Mouse (Mus musculus) CH12.LX (cell line): ENCODE data around the gene Cttnbp2. TPM values are rescaled to one million over a fixed set of nuclear protein-coding genes. Genes with fewer than 3 reads are reported as not detected.

ENCODE experiments used
- DNase-seq: peaks from one replicate; pipeline ENCODE4 v3.0.0-alpha.2; 2013; ENCODE audit errors: extremely low read depth
- H3K27ac ChIP-seq: 2 replicates; pipeline ENCODE4 v1.5.1; 2012; ENCODE audit warnings: low read depth, mild to moderate bottlenecking, control low read depth, moderate library complexity; ENCODE audit not compliant: insufficient read depth
- H3K27me3 ChIP-seq: replicated peaks from 2 replicates; pipeline ENCODE3; 2012; ENCODE audit warnings: inconsistent platforms
- H3K36me3 ChIP-seq, 2 experiments: replicated peaks in 1 of 2; 2 replicates each; pipeline versions ENCODE3 to v1.6.1; 2012; ENCODE audit warnings: inconsistent platforms in 1 of 2, low read length in 1 of 2, mild to moderate bottlenecking in 1 of 2, mixed read lengths in 1 of 2, moderate library complexity in 1 of 2; ENCODE audit not compliant: control insufficient read depth in 1 of 2, insufficient read depth in 1 of 2
- H3K4me1 ChIP-seq, 2 experiments: 2 replicates each; pipeline ENCODE4 v1.6.1; 2012; ENCODE audit warnings: inconsistent platforms in 1 of 2, moderate library complexity in 1 of 2; ENCODE audit not compliant: insufficient read depth in 2 of 2, control insufficient read depth in 1 of 2
- H3K4me2 ChIP-seq: 2 replicates; pipeline ENCODE4 v1.6.1; 2012; ENCODE audit warnings: low read depth, mild to moderate bottlenecking, control low read depth; ENCODE audit not compliant: poor library complexity, insufficient read depth, severe bottlenecking
- H3K4me3 ChIP-seq, 3 experiments: fragments of 150-350 bp in 1 of 3; sonication (generic) in 1 of 3; replicated peaks in 1 of 3; 2 replicates each; pipeline versions ENCODE3 to v1.5.1; 2011 to 2012; ENCODE audit warnings: low read depth in 2 of 3, low read length in 2 of 3, mild to moderate bottlenecking in 2 of 3, moderate library complexity in 2 of 3, control low read depth in 1 of 3, improper control_type of control experiment in 1 of 3, inconsistent platforms in 1 of 3, mixed read lengths in 1 of 3; ENCODE audit not compliant: poor library complexity in 1 of 3
- H3K79me2 ChIP-seq: replicated peaks from 2 replicates; pipeline ENCODE4 v1.6.1; 2012; ENCODE audit warnings: mild to moderate bottlenecking, moderate library complexity; ENCODE audit not compliant: control insufficient read depth, poor library complexity, insufficient read depth, severe bottlenecking; ENCODE audit errors: extremely low read depth
- H3K9ac ChIP-seq: 2 replicates; pipeline ENCODE4 v1.6.1; 2012; ENCODE audit warnings: low read depth, mild to moderate bottlenecking, control low read depth, moderate library complexity; ENCODE audit not compliant: insufficient read depth
- H3K9me3 ChIP-seq: replicated peaks from 2 replicates; pipeline ENCODE3; 2012; ENCODE audit warnings: low read length, inconsistent platforms, mixed read lengths
- BHLHE40 ChIP-seq: IDR thresholded peaks from 2 replicates; pipeline ENCODE4 v1.6.1; 2011; ENCODE audit warnings: mild to moderate bottlenecking, low read depth, low read length, improper control_type of control experiment
- CHD2 ChIP-seq: IDR thresholded peaks from 2 replicates; pipeline ENCODE4 v1.6.1; 2011; ENCODE audit warnings: low read length, improper control_type of control experiment
- CTCF ChIP-seq, 2 experiments: IDR thresholded peaks in 1 of 2; conservative IDR thresholded peaks in 1 of 2; 2 replicates each; pipeline ENCODE4 v1.5.1; 2011 to 2012; ENCODE audit warnings: low read depth in 2 of 2, low read length in 2 of 2, improper control_type of control experiment in 1 of 2, inconsistent platforms in 1 of 2, mild to moderate bottlenecking in 1 of 2, moderate library complexity in 1 of 2
- E2F4 ChIP-seq: IDR thresholded peaks from 2 replicates; pipeline ENCODE4 v1.6.1; 2011; ENCODE audit warnings: low read depth, low read length, improper control_type of control experiment; ENCODE audit not compliant: insufficient replicate concordance
- ELF1 ChIP-seq: IDR thresholded peaks from 2 replicates; pipeline ENCODE4 v1.6.1; 2014; ENCODE audit warnings: low read depth, mild to moderate bottlenecking, inconsistent platforms, low read length, improper control_type of control experiment
- EP300 ChIP-seq: IDR thresholded peaks from 2 replicates; pipeline ENCODE4 v1.6.1; 2011; ENCODE audit warnings: low read length, improper control_type of control experiment
- ETS1 ChIP-seq: conservative IDR thresholded peaks from 2 replicates; pipeline ENCODE4 v1.6.1; 2012; ENCODE audit warnings: low read depth, mild to moderate bottlenecking, inconsistent platforms, low read length, improper control_type of control experiment, moderate library complexity
- IRF4 ChIP-seq: IDR thresholded peaks from 2 replicates; pipeline ENCODE4 v1.6.1; 2014; ENCODE audit warnings: low read depth, mild to moderate bottlenecking, inconsistent platforms, low read length, improper control_type of control experiment
- JUND ChIP-seq: conservative IDR thresholded peaks from 2 replicates; pipeline ENCODE4 v1.6.1; 2011; ENCODE audit warnings: low read depth, low read length, improper control_type of control experiment
- MAX ChIP-seq: IDR thresholded peaks from 2 replicates; pipeline ENCODE4 v1.6.1; 2011; ENCODE audit warnings: low read length, improper control_type of control experiment
- MAZ ChIP-seq: IDR thresholded peaks from 2 replicates; pipeline ENCODE4 v1.6.1; 2012; ENCODE audit warnings: low read depth, mild to moderate bottlenecking, inconsistent platforms, low read length, improper control_type of control experiment, moderate library complexity
- MEF2A ChIP-seq: IDR thresholded peaks from 2 replicates; pipeline ENCODE4 v1.6.1; 2014; ENCODE audit warnings: low read depth, mild to moderate bottlenecking, inconsistent platforms, low read length, improper control_type of control experiment, borderline replicate concordance
- MXI1 ChIP-seq: IDR thresholded peaks from 2 replicates; pipeline ENCODE4 v1.6.1; 2011; ENCODE audit warnings: mild to moderate bottlenecking, low read depth, low read length, improper control_type of control experiment
- MYC ChIP-seq: IDR thresholded peaks from 2 replicates; pipeline ENCODE4 v1.6.1; 2011; ENCODE audit warnings: low read depth, mild to moderate bottlenecking, improper control_type of control experiment, low read length
- NELFE ChIP-seq: IDR thresholded peaks from 2 replicates; pipeline ENCODE4 v1.6.1; 2011; ENCODE audit warnings: low read depth, low read length, improper control_type of control experiment
- NRF1 ChIP-seq: IDR thresholded peaks from 2 replicates; pipeline ENCODE4 v1.6.1; 2014; ENCODE audit warnings: low read depth, mild to moderate bottlenecking, inconsistent platforms, low read length, improper control_type of control experiment, moderate library complexity
- PAX5 ChIP-seq: IDR thresholded peaks from 2 replicates; pipeline ENCODE4 v1.6.1; 2012; ENCODE audit warnings: low read length, inconsistent platforms, mixed read lengths
- POLR2A ChIP-seq: IDR thresholded peaks from 2 replicates; pipeline ENCODE4 v1.6.1; 2011; ENCODE audit warnings: low read depth, mild to moderate bottlenecking, improper control_type of control experiment, low read length
- POLR2AphosphoS2 ChIP-seq: IDR thresholded peaks from 2 replicates; pipeline ENCODE4 v1.6.1; 2011; ENCODE audit warnings: low read depth, low read length, improper control_type of control experiment
- RAD21 ChIP-seq: IDR thresholded peaks from 2 replicates; pipeline ENCODE4 v1.6.1; 2011; ENCODE audit warnings: low read depth, mild to moderate bottlenecking, low read length, improper control_type of control experiment, moderate library complexity
- SMC3 ChIP-seq: IDR thresholded peaks from 2 replicates; pipeline ENCODE4 v1.6.1; 2011; ENCODE audit warnings: low read depth, low read length, improper control_type of control experiment
- TBP ChIP-seq: conservative IDR thresholded peaks from 2 replicates; pipeline ENCODE4 v1.6.1; 2011; ENCODE audit warnings: low read depth, low read length, improper control_type of control experiment
- TCF12 ChIP-seq: IDR thresholded peaks from 2 replicates; pipeline ENCODE4 v1.6.1; 2014; ENCODE audit warnings: low read depth, mild to moderate bottlenecking, inconsistent platforms, low read length, improper control_type of control experiment
- USF1 ChIP-seq: IDR thresholded peaks from 2 replicates; pipeline ENCODE4 v1.6.1; 2014; ENCODE audit warnings: low read depth, mild to moderate bottlenecking, inconsistent platforms, low read length, improper control_type of control experiment
- USF2 ChIP-seq: conservative IDR thresholded peaks from 2 replicates; pipeline ENCODE4 v1.6.1; 2011; ENCODE audit warnings: low read depth, low read length, improper control_type of control experiment
- ZKSCAN1 ChIP-seq: IDR thresholded peaks from 2 replicates; pipeline ENCODE4 v1.6.1; 2012; ENCODE audit warnings: low read depth, inconsistent platforms, low read length, improper control_type of control experiment, borderline replicate concordance
- ZNF384 ChIP-seq: IDR thresholded peaks from 2 replicates; pipeline ENCODE4 v1.6.1; 2012; ENCODE audit warnings: low read depth, low read length, improper control_type of control experiment, inconsistent platforms
- dilution Hi-C: fragments of 300-500 bp; cut with MboI; formaldehyde crosslinking; loops from 2 replicates; pipeline ENCODE4 v1.14.3; 2020; ENCODE audit warnings: low sequenced_read_pairs; ENCODE audit not compliant: extremely low pct_unique_long_range_greater_than_20kb, extremely low pct_ligation_motif_present
- in situ Hi-C: fragments of 300-500 bp; cut with MboI; formaldehyde crosslinking; loops from 3 replicates; pipeline ENCODE4 v1.14.3; 2019; ENCODE audit warnings: low sequenced_read_pairs, low pct_ligation_motif_present, low pct_unique_long_range_greater_than_20kb, mixed read lengths
- polyA plus RNA-seq: library from polyadenylated mRNA; unstranded; fragments of >175 nt; gene quantifications from 2 replicates; pipeline ENCODE4 v1.2.1, GENCODE M21; 2012; ENCODE audit warnings: low read depth; ENCODE audit not compliant: insufficient read length
- total RNA-seq, 2 experiments: library from RNA; depleted of rRNA; stranded (reverse); fragments of 300-350 nt in 1 of 2; fragments of >200 nt in 1 of 2; gene quantifications; 2 replicates each; pipeline ENCODE4 v1.2.3; 2012 to 2014

Cttnbp2 gene
- total and polyA plus RNA-seq, 3 experiments, result 1.1 to 1.7 (median 1.5) TPM

GRCm38 (mm10) chr6:18547516-18548465 is 33.1 kb upstream of the Cttnbp2 start:
- Histone ChIP-seq H3K27ac (no peak overlapping the region), H3K4me3 (no peak overlapping the region), H3K9me3 (no peaks in the 10 kb centered on the region), H3K4me1 (peaks cover 6 to 14% of the 10 kb centered on the region in 2 experiments), H3K36me3 (no peaks in the 10 kb centered on the region), H3K9ac (no peak overlapping the region), H3K79me2 (no peaks in the 10 kb centered on the region), H3K4me2 (peak overlapping the region; percentile 35), H3K27me3 (no peaks in the 10 kb centered on the region)
- in situ Hi-C loops, result no loop called here
- DNase-seq, result peak; percentile 17
- TF ChIP-seq NELFE, result no peak
- TF ChIP-seq PAX5, result no peak
- TF ChIP-seq MEF2A, result no peak
- no peak for TF ChIP-seq POLR2A
- TF ChIP-seq ZNF384, result peak; percentile 55
- TF ChIP-seq E2F4, result no peak
- no peak for TF ChIP-seq SMC3
- TF ChIP-seq POLR2AphosphoS2, result no peak
- TF ChIP-seq CTCF (conservative IDR thresholded peaks at IDR 0.05 in 1 of 2, IDR thresholded peaks at IDR 0.05 in 1 of 2; ENCODE audit: low read depth in 2 of 2, low read length in 2 of 2), result no peak
- 0 out of 2 replicates have a peak, but pooled peaks have one; percentile 7 for TF ChIP-seq EP300
- no peak for TF ChIP-seq ETS1
- no peak for TF ChIP-seq USF1
- peak; percentile 52; the same call in 1 of the 2 replicates for TF ChIP-seq BHLHE40
- TF ChIP-seq CHD2, result no peak
- no peak for TF ChIP-seq MYC
- no peak for TF ChIP-seq TBP
- no peak for TF ChIP-seq TCF12
- TF ChIP-seq, all 38 proteins: peak for 3
- dilution Hi-C loops, result no loop called here

- peaks cover 5 to 13% of the 10 kb centered on the region in 2 experiments for H3K4me1 ChIP-seq
- no peak for DNase-seq
- in situ Hi-C loops, result no loop called here
- dilution Hi-C loops, result no loop called here
- H3K9me3 ChIP-seq, result no peaks in the 10 kb centered on the region
- no peak overlapping the region for H3K4me3 ChIP-seq
- H3K36me3 ChIP-seq, result no peaks in the 10 kb centered on the region
- no peak overlapping the region for H3K4me2 ChIP-seq
- no peak overlapping the region for H3K27ac ChIP-seq
- TF ChIP-seq NELFE, result no peak
- no peak for TF ChIP-seq RAD21
- no peak for TF ChIP-seq USF1
- no peak for TF ChIP-seq ZNF384
- no peak for TF ChIP-seq USF2
- TF ChIP-seq MEF2A, result no peak
- TF ChIP-seq MXI1, result no peak
- no peak for TF ChIP-seq ELF1
- TF ChIP-seq ZKSCAN1, result no peak
- TF ChIP-seq CHD2, result no peak
- no peak for TF ChIP-seq ETS1
- no peak for TF ChIP-seq MYC
- TF ChIP-seq IRF4, result no peak
- TF ChIP-seq NRF1, result no peak
- no peak for TF ChIP-seq EP300
- no peak for TF ChIP-seq MAZ
- TF ChIP-seq JUND, result no peak
- TF ChIP-seq MAX, result no peak
- no peaks in the 10 kb centered on the region for H3K27me3 ChIP-seq
- H3K9ac ChIP-seq, result no peak overlapping the region
- H3K79me2 ChIP-seq, result no peaks in the 10 kb centered on the region
These were observed 29.2 kb upstream of the Cttnbp2 start for GRCm38 (mm10) chr6:18543878-18544277.
